Mouse (Mus musculus): ENCODE measurements at regions not wholly inside any gene's neighbourhood (a gene's known extent, or its start where the extent isn't known, plus 50 kb on each side); places are given as distances from the start of the nearest gene placed in this dataset.

GRCm38 (mm10) chr4:110038696-110039095, 60.8 kb downstream of the Dmrta2 start:
- no peak overlapping the region for H3K27ac ChIP-seq
- TF ChIP-seq CTCF (IDR thresholded peaks at IDR 0.05): no peak
- no peak for DNase-seq
- intact Hi-C loops (cut with DNase I): no loop called here
- H3K4me3 ChIP-seq: no peak overlapping the region

- no peak overlapping the region for H3K27ac ChIP-seq
- no peak for DNase-seq
- no peak overlapping the region for H3K4me3 ChIP-seq
- no peak for TF ChIP-seq CTCF (IDR thresholded peaks at IDR 0.05)
- intact Hi-C loops (cut with DNase I): no loop called here
These were observed 67.2 kb downstream of the Dmrta2 start for GRCm38 (mm10) chr4:110044851-110045618.

GRCm38 (mm10) chr4:110045651-110046269, 67.9 kb downstream of the Dmrta2 start:
- no peak for DNase-seq
- H3K4me3 ChIP-seq: no peak overlapping the region
- no peak overlapping the region for H3K27ac ChIP-seq
- no peak for TF ChIP-seq CTCF (IDR thresholded peaks at IDR 0.05)
- intact Hi-C loops (cut with DNase I): no loop called here

DNA sequence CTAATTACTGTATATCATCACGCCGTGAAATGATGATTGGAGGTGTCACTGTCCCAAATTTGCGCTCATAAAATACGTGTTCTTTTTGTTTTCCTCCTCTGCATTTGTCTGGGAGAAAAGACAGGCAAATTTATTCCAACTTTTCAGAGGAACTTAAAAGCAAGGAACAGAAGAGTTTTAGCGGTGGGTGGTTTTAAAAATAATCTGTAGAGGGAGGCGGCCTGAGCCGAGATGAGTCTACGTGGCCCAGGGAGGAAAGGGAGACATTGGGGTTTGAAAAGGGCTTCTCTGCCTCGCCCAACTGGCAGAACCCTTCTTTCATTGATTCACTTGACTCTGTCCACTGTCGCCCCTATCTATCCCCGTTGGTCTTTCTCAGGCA, 68.4 kb downstream of the Dmrta2 start:
- DNase-seq: no peak
- TF ChIP-seq CTCF (IDR thresholded peaks at IDR 0.05): no peak
- intact Hi-C loops (cut with DNase I): no loop called here
- Histone ChIP-seq H3K4me3 (no peak overlapping the region), H3K27ac (no peak overlapping the region)

DNA sequence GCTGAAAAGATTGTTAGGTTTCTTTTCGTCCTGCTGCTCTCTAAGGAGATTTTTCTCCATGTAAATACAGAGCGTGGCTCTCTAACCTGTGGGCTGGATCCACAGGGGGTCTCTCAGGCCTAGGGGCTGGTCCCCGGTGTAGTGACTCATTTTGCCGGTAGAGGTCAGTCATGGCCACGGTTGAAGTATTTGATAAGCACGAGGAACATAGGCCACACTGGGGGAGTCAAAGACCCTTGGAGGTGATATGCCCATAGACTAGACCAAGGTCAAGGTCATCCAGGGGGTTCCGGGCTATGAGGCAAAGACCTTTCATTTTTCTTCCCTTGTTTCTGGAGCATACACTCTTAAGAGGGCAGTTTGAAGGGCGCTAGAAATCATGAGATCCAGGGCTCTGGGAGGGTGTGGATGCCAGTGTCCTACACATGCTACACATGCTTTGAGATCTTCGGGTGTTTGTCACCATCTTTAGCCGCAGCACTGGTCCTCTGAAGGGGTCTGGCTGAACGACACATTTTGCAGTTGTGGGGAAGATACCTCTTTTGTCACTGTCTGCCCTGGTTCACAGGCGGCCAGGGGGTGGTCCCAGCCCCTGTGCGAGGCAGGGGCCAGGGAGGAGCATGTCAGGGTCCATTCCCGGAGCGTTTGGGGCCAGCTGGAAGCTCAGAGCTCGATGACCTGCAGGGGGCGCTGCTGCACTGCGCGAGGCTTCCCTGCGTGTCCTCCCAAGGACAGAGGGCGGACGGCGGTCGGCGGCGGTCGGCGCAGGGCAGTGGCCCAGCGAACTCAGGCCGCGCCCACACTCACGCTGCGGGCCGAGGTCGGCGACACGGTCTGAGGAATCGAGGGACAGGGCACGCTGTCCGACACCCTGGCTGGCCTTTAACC, 72.8 kb downstream of the Dmrta2 start:
- H3K4me3 ChIP-seq: peak overlapping the region; percentile 58
- DNase-seq: peak; percentile 78
- intact Hi-C loops (cut with DNase I): no loop called here
- no peak overlapping the region for H3K27ac ChIP-seq
- TF ChIP-seq CTCF (IDR thresholded peaks at IDR 0.05): peak; percentile 77

- Histone ChIP-seq H3K27ac (no peak overlapping the region), H3K4me3 (peak overlapping the region; percentile 58)
- TF ChIP-seq CTCF (IDR thresholded peaks at IDR 0.05): no peak
- intact Hi-C loops (cut with DNase I): no loop called here
- DNase-seq: no peak
These were observed 73.4 kb downstream of the Dmrta2 start for GRCm38 (mm10) chr4:110051281-110051665.

GRCm38 (mm10) chr4:110051872-110052271, 74.0 kb downstream of the Dmrta2 start:
- intact Hi-C loops (cut with DNase I): no loop called here
- no peak for TF ChIP-seq CTCF (IDR thresholded peaks at IDR 0.05)
- no peak overlapping the region for H3K27ac ChIP-seq
- no peak overlapping the region for H3K4me3 ChIP-seq
- no peak for DNase-seq

DNA sequence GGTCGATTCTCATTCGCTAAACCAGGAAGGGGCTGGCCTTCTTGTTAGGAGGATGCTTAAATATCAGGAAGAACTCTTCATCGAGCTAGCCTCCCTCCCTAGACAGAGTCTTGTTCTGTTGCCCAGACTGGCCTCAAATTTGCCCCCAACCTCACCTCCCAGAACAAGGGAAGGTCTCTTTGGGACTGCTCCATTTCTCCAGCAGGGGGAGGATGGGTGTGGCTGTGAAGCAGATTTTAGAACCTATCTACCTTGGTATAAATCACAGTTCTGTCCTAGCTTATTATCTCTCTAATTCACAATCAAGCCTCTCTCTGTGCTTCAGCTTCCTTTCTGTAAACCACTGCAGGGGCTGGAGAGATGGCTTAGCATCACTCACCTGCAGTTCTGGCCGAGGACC, 75.1 kb downstream of the Dmrta2 start:
- intact Hi-C loops (cut with DNase I): no loop called here
- no peak for DNase-seq
- no peak overlapping the region for H3K27ac ChIP-seq
- TF ChIP-seq CTCF (IDR thresholded peaks at IDR 0.05): no peak; the same call in 1 of the 2 replicates
- no peak overlapping the region for H3K4me3 ChIP-seq

GRCm38 (mm10) chr4:110073836-110074235, 96.0 kb downstream of the Dmrta2 start:
- no peak for TF ChIP-seq CTCF (IDR thresholded peaks at IDR 0.05)
- intact Hi-C loops (cut with DNase I): no loop called here
- no peak overlapping the region for H3K4me3 ChIP-seq
- no peak overlapping the region for H3K27ac ChIP-seq
- DNase-seq: no peak

DNA sequence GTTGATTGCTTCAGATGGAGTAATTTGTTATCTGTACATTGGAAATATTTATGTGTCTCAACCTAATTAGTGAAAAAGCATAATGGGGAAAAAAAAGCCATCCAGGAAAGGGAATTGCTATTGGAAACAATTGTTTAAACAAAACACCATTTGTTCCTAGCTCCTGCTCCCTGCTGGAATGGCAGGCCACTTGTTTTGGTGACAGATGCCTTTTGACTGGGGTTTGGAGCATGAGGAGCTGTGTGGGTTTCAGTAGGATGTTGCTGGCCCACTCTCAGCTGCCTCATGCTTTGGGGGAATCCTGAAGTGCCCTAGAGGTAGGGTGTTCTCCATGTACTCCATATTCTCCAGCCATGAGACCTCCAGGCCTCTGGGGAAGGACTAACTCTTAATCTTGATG, 105.5 kb downstream of the Dmrta2 start:
- no peak overlapping the region for H3K27ac ChIP-seq
- no peak for TF ChIP-seq CTCF (IDR thresholded peaks at IDR 0.05)
- intact Hi-C loops (cut with DNase I): no loop called here
- DNase-seq: no peak
- H3K4me3 ChIP-seq: no peak overlapping the region

DNA sequence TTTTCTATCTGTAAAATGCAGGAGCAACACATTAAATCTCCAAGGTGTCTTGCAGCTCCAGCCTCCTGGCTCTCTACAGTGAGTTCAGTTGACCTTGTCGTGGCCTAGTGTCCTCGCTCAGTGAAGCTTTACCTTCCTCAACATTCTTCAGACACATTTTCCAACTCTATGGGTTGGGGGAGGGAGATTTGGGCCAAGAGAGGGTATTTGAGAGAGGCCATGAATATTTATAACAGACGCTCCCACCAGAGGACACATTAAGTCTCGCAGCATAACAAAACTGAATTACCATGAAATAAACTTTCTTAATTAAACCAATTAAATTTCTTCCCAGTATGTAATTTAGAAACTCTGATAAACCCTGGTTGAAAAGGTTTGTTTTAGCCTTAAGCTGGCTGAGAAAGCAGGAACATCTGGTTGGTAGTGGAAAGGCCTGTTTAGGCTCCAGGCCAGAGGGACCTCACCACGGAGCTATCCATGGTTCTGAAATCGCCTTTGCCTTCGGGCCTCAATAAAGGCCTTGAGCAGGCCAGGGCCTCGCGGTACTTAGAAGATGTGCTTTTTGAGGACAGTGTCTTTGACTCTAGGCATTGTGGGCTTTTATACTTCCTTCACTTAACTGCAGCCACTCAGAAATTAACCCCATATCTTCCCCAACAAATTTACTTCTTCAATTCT, 109.9 kb downstream of the Dmrta2 start:
- intact Hi-C loops (cut with DNase I): no loop called here
- no peak for TF ChIP-seq CTCF (IDR thresholded peaks at IDR 0.05)
- H3K27ac ChIP-seq: no peak overlapping the region
- no peak for DNase-seq
- no peak overlapping the region for H3K4me3 ChIP-seq

DNA sequence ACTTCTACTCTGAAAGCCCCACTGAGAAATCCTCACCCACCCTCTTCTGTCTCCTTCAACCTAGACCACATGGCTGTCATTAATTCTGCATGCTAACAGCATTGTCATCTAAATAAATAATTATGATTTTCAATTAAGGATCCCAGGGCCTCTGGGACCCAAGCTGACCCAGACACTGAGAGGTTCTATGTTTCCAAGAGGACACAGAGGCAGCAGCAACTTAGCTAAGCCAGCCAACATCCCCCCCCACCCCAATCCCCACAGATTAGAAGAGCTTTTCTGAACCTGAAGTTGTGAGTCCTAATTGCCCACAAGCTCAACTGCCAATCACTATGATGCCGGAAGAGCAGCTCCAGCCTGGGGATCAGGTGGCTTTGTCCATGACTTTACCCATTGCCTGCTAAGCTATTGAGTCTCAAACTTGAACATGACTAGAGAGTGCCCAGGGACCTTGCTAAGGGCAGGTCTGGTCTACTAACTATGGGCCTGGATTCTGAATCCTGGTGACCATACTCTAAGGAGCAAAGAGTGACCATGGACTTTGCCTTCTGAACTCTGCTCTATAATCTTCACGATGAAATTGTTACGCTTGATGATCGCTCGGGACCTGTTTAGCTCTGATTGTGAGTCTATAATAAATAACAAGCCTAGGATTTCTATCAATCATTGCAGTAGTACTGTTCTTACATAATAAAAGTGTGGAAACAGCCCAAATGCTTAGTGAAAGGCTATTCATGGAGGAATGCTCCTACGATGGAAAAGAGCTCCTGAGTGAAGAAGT, 115.4 kb downstream of the Dmrta2 start:
- intact Hi-C loops (cut with DNase I): no loop called here
- H3K4me3 ChIP-seq: no peak overlapping the region
- no peak overlapping the region for H3K27ac ChIP-seq
- DNase-seq: no peak
- no peak for TF ChIP-seq CTCF (IDR thresholded peaks at IDR 0.05)
